Mouse (Mus musculus) brain, embryonic 14.5 days (tissue): ENCODE data around the gene Sipa1l1.

ENCODE experiments used
- CTCF ChIP-seq: fragments of 200-500 bp; IDR thresholded peaks from 2 replicates; pipeline ENCODE4 v1.5.1; 2012; ENCODE audit warnings: inconsistent platforms, mild to moderate bottlenecking, moderate library complexity, borderline replicate concordance; ENCODE audit not compliant: insufficient read depth, insufficient read length; ENCODE audit errors: extremely low read depth
- POLR2A ChIP-seq: fragments of 200-500 bp; IDR thresholded peaks from 2 replicates; pipeline ENCODE4 v1.6.1; 2012; ENCODE audit warnings: mild to moderate bottlenecking, inconsistent platforms, borderline replicate concordance; ENCODE audit not compliant: poor library complexity, insufficient read depth, insufficient read length, severe bottlenecking; ENCODE audit errors: extremely low read depth

GRCm38 (mm10) chr12:82206857-82207647 lies 37.9 kb downstream of the Sipa1l1 start:
- TF ChIP-seq CTCF (no peak), POLR2A (no peak)
